Mouse (Mus musculus): ENCODE measurements at regions not wholly inside any gene's neighbourhood (a gene's known extent, or its start where the extent isn't known, plus 50 kb on each side); places are given as distances from the start of the nearest gene placed in this dataset.

DNA sequence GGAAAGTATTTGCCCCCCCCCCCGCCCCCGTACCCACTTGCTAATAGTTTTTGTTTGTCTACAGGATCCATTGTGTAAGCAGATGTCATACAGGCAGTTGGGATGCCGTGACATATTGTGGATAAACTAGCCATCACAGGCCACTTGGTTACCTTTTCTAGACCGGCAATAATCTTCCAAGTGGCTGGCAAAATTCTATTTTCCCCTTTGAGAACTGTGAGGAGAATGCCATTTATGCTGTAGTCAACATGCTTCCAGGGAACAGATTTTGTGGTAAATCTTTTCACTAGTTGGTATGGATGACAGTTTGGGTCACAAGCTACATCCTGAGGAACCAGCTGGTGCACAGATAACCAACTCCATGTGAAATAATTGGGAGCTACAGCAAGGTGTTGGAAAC, 456.5 kb upstream of the Plxna2 start:
- TF ChIP-seq CTCF (IDR thresholded peaks at IDR 0.05; ENCODE audit: extremely low read depth, insufficient read depth, insufficient read length, insufficient replicate concordance): no peak
- TF ChIP-seq POLR2A (IDR thresholded peaks at IDR 0.05; ENCODE audit: low read depth, low read length): no peak
- Histone ChIP-seq H3K4me3 (ENCODE audit: extremely low read depth, insufficient read depth, insufficient read length) (no peak overlapping the region), H3K27ac (ENCODE audit: insufficient read depth, low read length) (no peak overlapping the region), H3K36me3 (ENCODE audit: control insufficient read depth, insufficient read depth, low read length) (no peaks in the 10 kb centered on the region), H3K27me3 (ENCODE audit: control insufficient read depth, insufficient read depth, low read length) (no peaks in the 10 kb centered on the region), H3K4me1 (ENCODE audit: control insufficient read depth, insufficient read depth, insufficient read length) (no peaks in the 10 kb centered on the region)
- 85% methylated on average over 4 of the region's 4 CpGs for WGBS
- no peak for DNase-seq (ENCODE audit: low read depth in 1 of 2, low spot score in 2 of 2)

DNA sequence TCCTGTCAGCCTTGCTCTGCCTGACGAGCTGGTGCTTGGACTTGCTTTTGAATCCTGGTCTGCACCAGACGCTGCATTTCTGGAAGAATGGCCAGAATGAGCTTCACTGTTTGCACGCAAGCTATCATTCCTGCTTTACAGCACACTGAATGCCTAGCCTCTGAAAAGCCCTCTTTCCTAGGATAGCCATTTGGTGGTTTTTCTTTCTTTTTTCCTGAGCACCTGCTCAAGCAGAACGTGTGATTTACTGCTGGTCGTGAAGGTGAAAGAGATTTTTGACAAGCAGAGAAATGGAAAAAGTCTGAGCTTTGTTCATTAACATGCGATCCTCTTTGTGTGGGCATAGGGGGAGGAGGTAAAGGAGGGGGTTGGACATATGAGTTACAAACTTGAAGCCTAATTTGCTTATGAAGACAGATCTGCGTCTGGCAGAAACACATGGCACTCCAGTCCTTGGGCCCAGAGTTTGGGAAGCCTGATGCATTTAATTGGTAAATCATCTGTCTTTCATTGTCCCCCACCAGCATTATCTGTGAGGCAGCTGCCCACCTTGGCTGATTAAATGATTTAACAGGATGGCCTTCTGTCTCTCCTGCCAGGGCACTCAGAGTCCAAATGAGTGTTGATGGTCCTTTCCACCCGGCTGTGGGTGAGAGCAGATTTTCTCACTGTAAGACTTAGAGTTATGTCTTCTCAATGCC, 457.1 kb upstream of the Plxna2 start:
- H3K4me1 ChIP-seq (ENCODE audit: control insufficient read depth, insufficient read depth, insufficient read length): no peaks in the 10 kb centered on the region
- 69% methylated on average over 8 of the region's 8 CpGs for WGBS
- H3K27me3 ChIP-seq (ENCODE audit: control insufficient read depth, insufficient read depth, low read length): no peaks in the 10 kb centered on the region
- no peak overlapping the region for H3K4me3 ChIP-seq (ENCODE audit: extremely low read depth, insufficient read depth, insufficient read length)
- H3K27ac ChIP-seq (ENCODE audit: insufficient read depth, low read length): no peak overlapping the region
- H3K36me3 ChIP-seq (ENCODE audit: control insufficient read depth, insufficient read depth, low read length): no peaks in the 10 kb centered on the region
- no peak for DNase-seq (ENCODE audit: low read depth in 1 of 2, low spot score in 2 of 2)
- TF ChIP-seq POLR2A (IDR thresholded peaks at IDR 0.05; ENCODE audit: low read depth, low read length) (no peak), CTCF (IDR thresholded peaks at IDR 0.05; ENCODE audit: extremely low read depth, insufficient read depth, insufficient read length, insufficient replicate concordance) (no peak)

DNA sequence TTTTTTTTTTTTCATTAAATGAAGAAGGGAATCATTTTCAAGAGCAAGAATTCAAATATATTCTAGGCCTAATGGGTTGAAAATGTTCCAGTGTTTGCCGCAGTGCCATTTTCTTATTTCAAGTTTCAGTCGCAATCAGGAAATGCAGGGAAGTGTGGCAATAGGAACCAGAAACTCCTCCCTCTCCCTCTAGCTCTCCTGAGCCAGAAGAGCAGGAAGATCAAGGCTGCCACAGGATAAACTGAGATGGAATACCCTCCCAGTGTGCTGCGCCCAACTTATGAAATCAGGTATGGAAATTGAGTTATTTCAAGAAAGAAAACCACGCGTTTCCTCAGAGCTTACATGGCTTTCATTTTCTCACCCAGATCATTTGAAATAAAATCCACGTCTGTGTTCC, 460.8 kb upstream of the Plxna2 start:
- Histone ChIP-seq H3K27me3 (ENCODE audit: control insufficient read depth, insufficient read depth, low read length) (no peaks in the 10 kb centered on the region), H3K36me3 (ENCODE audit: control insufficient read depth, insufficient read depth, low read length) (no peaks in the 10 kb centered on the region), H3K27ac (ENCODE audit: insufficient read depth, low read length) (no peak overlapping the region), H3K4me3 (ENCODE audit: extremely low read depth, insufficient read depth, insufficient read length) (no peak overlapping the region), H3K4me1 (ENCODE audit: control insufficient read depth, insufficient read depth, insufficient read length) (no peaks in the 10 kb centered on the region)
- TF ChIP-seq POLR2A (IDR thresholded peaks at IDR 0.05; ENCODE audit: low read depth, low read length) (no peak), CTCF (IDR thresholded peaks at IDR 0.05; ENCODE audit: extremely low read depth, insufficient read depth, insufficient read length, insufficient replicate concordance) (no peak)
- 79% methylated on average over 6 of the region's 6 CpGs for WGBS
- no peak for DNase-seq (ENCODE audit: low read depth in 1 of 2, low spot score in 2 of 2)

DNA sequence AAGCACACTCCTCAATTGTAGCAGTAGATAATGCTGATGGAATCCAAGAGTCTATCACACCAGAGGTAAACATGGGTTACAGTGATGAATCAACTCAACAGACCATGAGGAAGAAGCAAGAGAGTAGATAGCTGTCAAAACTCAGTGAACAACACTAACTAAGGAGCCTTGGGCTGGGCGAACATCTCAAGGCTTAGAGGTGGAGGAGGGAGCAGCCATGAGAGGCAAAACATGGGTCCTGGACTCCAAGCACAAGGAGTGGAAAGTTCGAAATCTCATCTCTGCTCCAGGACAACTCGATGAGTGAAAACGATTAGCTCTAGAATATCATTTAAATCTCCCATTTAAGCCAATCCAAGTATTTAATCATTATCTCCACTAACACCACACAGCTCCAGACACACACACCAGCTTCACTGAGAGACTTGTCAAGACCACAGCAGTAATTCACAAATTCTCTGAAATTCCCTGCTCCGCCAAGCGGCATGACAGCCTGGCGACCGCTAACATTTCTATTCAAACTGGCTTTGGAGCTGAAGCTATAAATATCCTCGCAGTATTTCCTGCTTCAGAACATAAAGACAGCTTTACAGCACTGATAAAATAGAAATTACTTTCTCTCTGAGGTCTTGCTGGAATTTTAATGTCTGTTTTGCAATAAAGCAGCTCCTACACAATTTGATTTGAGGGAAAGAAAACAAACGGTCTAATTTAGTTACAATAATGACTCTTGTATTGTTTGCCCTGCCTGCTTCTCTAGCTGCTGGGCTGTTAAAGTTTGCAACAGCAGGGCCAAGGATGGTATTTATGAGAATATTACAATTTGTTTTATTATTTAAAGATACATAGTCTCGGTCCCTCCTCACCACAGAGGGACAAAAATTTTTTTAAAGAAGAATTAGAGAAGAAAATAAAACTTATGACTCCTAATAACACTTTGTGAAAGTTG, 469.3 kb upstream of the Plxna2 start:
- 27% methylated on average over 11 of the region's 11 CpGs for WGBS
- H3K36me3 ChIP-seq (ENCODE audit: control insufficient read depth, insufficient read depth, low read length): no peaks in the 10 kb centered on the region
- no peak overlapping the region for H3K4me3 ChIP-seq (ENCODE audit: extremely low read depth, insufficient read depth, insufficient read length)
- no peak for TF ChIP-seq CTCF (IDR thresholded peaks at IDR 0.05; ENCODE audit: extremely low read depth, insufficient read depth, insufficient read length, insufficient replicate concordance)
- TF ChIP-seq POLR2A (IDR thresholded peaks at IDR 0.05; ENCODE audit: low read depth, low read length): no peak
- no peak for DNase-seq (ENCODE audit: low read depth in 1 of 2, low spot score in 2 of 2)
- H3K4me1 ChIP-seq (ENCODE audit: control insufficient read depth, insufficient read depth, insufficient read length): no peaks in the 10 kb centered on the region
- H3K27me3 ChIP-seq (ENCODE audit: control insufficient read depth, insufficient read depth, low read length): no peaks in the 10 kb centered on the region
- no peak overlapping the region for H3K27ac ChIP-seq (ENCODE audit: insufficient read depth, low read length)

DNA sequence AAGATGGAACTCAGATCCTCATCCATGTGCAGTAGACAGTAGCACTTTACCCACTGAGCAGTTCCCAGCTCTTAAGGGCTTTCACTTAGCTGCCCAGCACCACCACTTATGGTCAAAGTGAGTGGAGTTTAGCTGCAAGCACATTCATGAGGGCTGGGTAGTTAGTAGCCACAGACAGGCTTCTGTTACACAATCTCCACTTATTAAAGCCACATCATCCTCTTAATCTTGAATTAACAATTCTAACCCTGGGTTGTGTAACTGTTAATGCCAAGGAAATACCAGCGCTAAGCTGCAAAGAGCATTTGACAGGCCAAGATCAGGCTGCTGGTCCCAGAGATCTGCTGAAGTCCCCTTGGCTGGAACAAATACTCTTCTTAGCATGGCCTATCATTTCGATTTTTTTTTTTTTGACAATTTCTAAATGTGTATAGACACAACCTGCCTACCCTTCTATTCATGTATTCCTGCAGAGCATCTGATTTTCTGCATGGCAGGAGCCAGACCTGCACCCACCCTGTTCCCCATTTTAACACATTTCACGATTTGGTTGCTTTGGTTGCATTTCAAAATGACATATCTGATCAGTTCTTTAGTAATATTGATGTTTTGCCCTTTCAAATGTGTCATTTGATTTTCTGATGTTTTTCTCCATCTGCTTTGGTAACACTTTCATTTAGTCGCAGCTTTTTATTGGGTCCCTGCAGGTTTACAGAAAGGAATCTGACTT, 500.2 kb upstream of the Plxna2 start:
- no peak for TF ChIP-seq CTCF (IDR thresholded peaks at IDR 0.05; ENCODE audit: extremely low read depth, insufficient read depth, insufficient read length, insufficient replicate concordance)
- no peak for TF ChIP-seq POLR2A (IDR thresholded peaks at IDR 0.05; ENCODE audit: low read depth, low read length)
- Histone ChIP-seq H3K4me3 (ENCODE audit: extremely low read depth, insufficient read depth, insufficient read length) (no peak overlapping the region), H3K4me1 (ENCODE audit: control insufficient read depth, insufficient read depth, insufficient read length) (no peaks in the 10 kb centered on the region), H3K27ac (ENCODE audit: insufficient read depth, low read length) (no peak overlapping the region), H3K27me3 (ENCODE audit: control insufficient read depth, insufficient read depth, low read length) (no peaks in the 10 kb centered on the region), H3K36me3 (ENCODE audit: control insufficient read depth, insufficient read depth, low read length) (no peaks in the 10 kb centered on the region)
- 81% methylated on average over 4 of the region's 4 CpGs for WGBS
- DNase-seq (ENCODE audit: low read depth in 1 of 2, low spot score in 2 of 2): no peak

DNA sequence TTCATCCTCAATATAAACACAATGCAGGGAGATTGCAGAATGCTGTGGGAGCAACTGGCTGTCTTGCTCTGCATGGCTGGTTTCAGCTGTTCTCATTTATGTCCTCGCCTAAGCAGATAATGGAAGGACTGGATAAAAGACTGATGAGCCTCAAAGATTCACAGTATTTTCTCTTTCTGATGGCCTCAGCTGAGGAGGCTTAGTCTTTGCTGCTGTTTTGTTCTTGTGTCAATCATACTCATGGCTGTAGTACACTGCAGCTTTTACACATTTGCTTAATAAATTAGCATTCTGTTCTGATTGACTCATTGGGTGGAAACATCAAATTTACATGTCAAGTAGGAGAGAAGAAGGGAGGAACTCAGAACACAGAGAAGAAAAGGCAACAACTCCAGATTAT, 503.6 kb upstream of the Plxna2 start:
- Histone ChIP-seq H3K27ac (ENCODE audit: insufficient read depth, low read length) (no peak overlapping the region), H3K27me3 (ENCODE audit: control insufficient read depth, insufficient read depth, low read length) (no peaks in the 10 kb centered on the region), H3K36me3 (ENCODE audit: control insufficient read depth, insufficient read depth, low read length) (no peaks in the 10 kb centered on the region), H3K4me3 (ENCODE audit: extremely low read depth, insufficient read depth, insufficient read length) (no peak overlapping the region), H3K4me1 (ENCODE audit: control insufficient read depth, insufficient read depth, insufficient read length) (no peaks in the 10 kb centered on the region)
- DNase-seq (ENCODE audit: low read depth in 1 of 2, low spot score in 2 of 2): no peak
- TF ChIP-seq CTCF (IDR thresholded peaks at IDR 0.05; ENCODE audit: extremely low read depth, insufficient read depth, insufficient read length, insufficient replicate concordance): no peak
- no peak for TF ChIP-seq POLR2A (IDR thresholded peaks at IDR 0.05; ENCODE audit: low read depth, low read length)
- WGBS: 83% methylated on average over 1 of the region's 1 CpGs
